Mouse (Mus musculus) liver, embryonic 14.5 days (tissue): ENCODE data around the gene Kcng3.

Experiments
- CTCF ChIP-seq: IDR thresholded peaks from 2 replicates; pipeline ENCODE4 v1.5.1; 2016; ENCODE audit warnings: antibody characterized with exemption, low read depth, control low read depth
- EP300 ChIP-seq: IDR thresholded peaks from 2 replicates; pipeline ENCODE4 v1.6.1; 2016; ENCODE audit warnings: antibody characterized with exemption, low read depth

GRCm38 (mm10) chr17:83593396-83593795 lies 38.3 kb downstream of the Kcng3 start:
- TF ChIP-seq CTCF, result no peak
- TF ChIP-seq EP300, result no peak
